Mouse (Mus musculus) midbrain, embryonic 12.5 days (tissue): Measurements from ENCODE around the gene Olfr281. TPM values are rescaled to one million over a fixed set of nuclear protein-coding genes. Genes with fewer than 3 reads are reported as not detected.

ENCODE experiments used
- ATAC-seq: fragments of 200-750 bp; cut with Nextera tagmentation; 2 replicates; pipeline ENCODE4 v1.8.0; 2017; ENCODE audit warnings: low read depth, moderate TSS enrichment, moderate library complexity; ENCODE audit not compliant: low FRiP score
- H3K27ac ChIP-seq: fragments of 300-500 bp; sonication (generic); replicated peaks from 2 replicates; pipeline ENCODE4 v1.5.1; 2016; ENCODE audit warnings: mild to moderate bottlenecking
- H3K27me3 ChIP-seq: fragments of 300-500 bp; sonication (generic); 2 replicates; pipeline ENCODE4 v1.6.1; 2016; ENCODE audit warnings: mild to moderate bottlenecking
- H3K36me3 ChIP-seq: fragments of 300-500 bp; sonication (generic); 2 replicates; pipeline ENCODE4 v1.6.1; 2016
- H3K4me1 ChIP-seq: fragments of 300-500 bp; sonication (generic); 2 replicates; pipeline ENCODE4 v1.6.1; 2016
- H3K4me2 ChIP-seq: fragments of 300-500 bp; sonication (generic); replicated peaks from 2 replicates; pipeline ENCODE4 v1.6.1; 2016; ENCODE audit warnings: mild to moderate bottlenecking, moderate library complexity
- H3K4me3 ChIP-seq: fragments of 300-500 bp; sonication (generic); 2 replicates; pipeline ENCODE4 v1.5.1; 2016; ENCODE audit warnings: mild to moderate bottlenecking
- H3K9ac ChIP-seq: fragments of 300-500 bp; sonication (generic); replicated peaks from 2 replicates; pipeline ENCODE4 v1.6.1; 2016; ENCODE audit warnings: mild to moderate bottlenecking, moderate library complexity
- H3K9me3 ChIP-seq: fragments of 300-500 bp; sonication (generic); 2 replicates; pipeline ENCODE4 v1.6.1; 2016; ENCODE audit warnings: mild to moderate bottlenecking
- WGBS: fragments of 180-500 bp; shearing (Covaris S2); methylation state at CpG from one replicate; pipeline ENCODE4 v1.1.7; 2016; 5-methylcytosine and 5-hydroxymethylcytosine counted together
- polyA plus RNA-seq: library from polyadenylated mRNA; unstranded; fragments of >200 nt; fragmentation: Nextera tagmentation; extraction: Ambion mirVana; gene quantifications from 2 replicates; pipeline ENCODE4 v1.2.1, GENCODE M21; 2016

The Olfr281 gene
- polyA plus RNA-seq, 1 experiment from 2014 or later: not detected

DNA sequence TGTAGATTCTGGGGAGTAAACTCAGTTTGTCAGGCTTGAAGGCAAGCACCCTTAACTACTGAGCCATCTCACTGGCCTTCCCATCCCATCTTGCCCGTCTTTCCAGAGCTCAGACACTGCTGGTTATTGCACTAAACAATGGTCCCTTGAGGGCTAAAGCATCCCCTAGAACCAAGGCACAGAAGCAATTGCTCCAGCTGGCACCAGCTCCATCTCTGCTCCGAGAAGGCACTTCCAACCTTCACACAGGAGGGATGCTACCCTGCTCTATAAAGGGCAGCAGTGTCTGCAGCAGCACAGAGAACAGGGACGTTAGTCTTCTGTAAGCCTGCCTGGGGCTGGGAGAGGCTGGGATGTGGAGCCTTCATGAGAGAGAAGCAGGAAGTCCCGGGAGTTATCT, 39.7 kb downstream of the Olfr281 start, which contains the start of gene Olfr279:
TSS of gene Olfr279 (plus strand) at position 301 of the 400 bp plus-strand sequence.
- ATAC-seq: no peak
- Histone ChIP-seq H3K9ac (no peak within 1 kb of the TSS), H3K27ac (no peak within 1 kb of the TSS), H3K36me3 (no peaks in the 10 kb centered on the region), H3K4me3 (no peak within 1 kb of the TSS), H3K4me1 (no peaks in the 10 kb centered on the region), H3K4me2 (no peak within 1 kb of the TSS), H3K27me3 (no peaks in the 10 kb centered on the region), H3K9me3 (no peaks in the 10 kb centered on the region)
- 57% methylated on average over 4 of the region's 4 CpGs for WGBS

DNA sequence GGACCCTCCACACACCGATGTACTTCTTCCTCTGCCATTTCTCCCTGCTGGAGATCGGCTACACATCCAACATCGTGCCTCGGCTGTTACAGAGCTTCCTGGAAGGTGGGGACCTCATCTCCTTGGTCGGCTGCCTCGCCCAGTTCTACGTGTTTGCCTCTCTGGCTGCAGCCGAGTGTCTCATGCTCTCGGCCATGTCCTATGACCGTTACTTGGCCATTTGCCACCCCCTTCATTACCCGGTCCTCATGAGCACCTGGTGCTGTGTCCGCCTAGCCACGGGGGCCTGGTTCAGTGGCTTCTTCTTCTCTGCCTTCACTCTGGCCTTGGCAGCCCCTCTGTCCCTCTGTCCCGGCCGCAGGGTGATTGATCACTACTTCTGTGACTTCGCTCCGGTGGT, 45.2 kb downstream of the Olfr281 start:
- no peak for ATAC-seq
- H3K4me1 ChIP-seq: no peaks in the 10 kb centered on the region
- H3K27ac ChIP-seq: no peak overlapping the region
- H3K4me3 ChIP-seq: no peak overlapping the region
- H3K36me3 ChIP-seq: no peaks in the 10 kb centered on the region
- H3K9ac ChIP-seq: no peak overlapping the region
- no peaks in the 10 kb centered on the region for H3K9me3 ChIP-seq
- no peaks in the 10 kb centered on the region for H3K27me3 ChIP-seq
- WGBS: 89% methylated on average over 17 of the region's 17 CpGs
- no peak overlapping the region for H3K4me2 ChIP-seq

DNA sequence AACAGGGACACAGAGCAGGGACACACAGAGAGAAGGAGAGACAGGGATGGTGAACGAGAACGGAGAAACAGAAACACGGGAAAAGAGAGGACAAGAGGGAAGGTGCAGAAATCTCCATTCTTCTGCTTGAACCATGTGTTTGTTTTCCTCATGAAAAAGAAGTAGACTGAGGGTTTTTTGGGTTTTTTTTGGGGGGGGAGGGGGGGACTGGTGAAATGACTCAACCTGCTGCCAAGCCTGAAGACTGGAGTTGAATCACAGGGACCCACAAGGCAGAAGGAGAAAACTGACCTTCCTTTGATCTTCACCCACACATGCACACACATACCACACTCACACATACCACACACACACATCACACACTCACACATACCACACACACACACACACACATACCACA, 50.9 kb downstream of the Olfr281 start:
- Histone ChIP-seq H3K27ac (no peak overlapping the region), H3K9ac (no peak overlapping the region), H3K4me1 (no peaks in the 10 kb centered on the region), H3K9me3 (no peaks in the 10 kb centered on the region), H3K36me3 (no peaks in the 10 kb centered on the region), H3K4me2 (no peak overlapping the region), H3K27me3 (no peaks in the 10 kb centered on the region), H3K4me3 (no peak overlapping the region)
- WGBS: 79% methylated on average over 3 of the region's 3 CpGs
- no peak for ATAC-seq

DNA sequence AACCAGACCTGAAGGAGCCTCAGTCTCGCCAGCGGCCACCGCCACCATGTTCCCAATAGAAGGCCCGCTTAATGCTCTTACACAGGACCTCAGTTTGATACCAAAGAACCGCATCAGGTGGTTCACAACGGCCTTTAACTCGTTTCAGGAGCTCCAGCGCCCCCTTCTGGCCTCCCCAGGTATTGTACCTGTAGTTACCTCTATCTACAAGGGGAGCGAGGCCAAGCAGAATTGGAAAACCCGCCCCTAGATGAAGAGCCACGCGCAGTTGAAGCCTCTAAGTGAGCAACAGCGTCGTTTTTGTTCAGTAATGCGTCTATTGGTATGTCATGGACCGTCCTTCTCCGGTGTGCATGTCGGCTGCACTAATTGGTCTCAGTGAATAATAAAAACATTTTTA, 52.1 kb downstream of the Olfr281 start:
- no peaks in the 10 kb centered on the region for H3K4me1 ChIP-seq
- no peak overlapping the region for H3K4me2 ChIP-seq
- no peaks in the 10 kb centered on the region for H3K36me3 ChIP-seq
- WGBS: 12% methylated on average over 18 of the region's 18 CpGs
- no peak for ATAC-seq
- H3K27ac ChIP-seq: no peak overlapping the region
- no peaks in the 10 kb centered on the region for H3K9me3 ChIP-seq
- H3K4me3 ChIP-seq: no peak overlapping the region
- H3K27me3 ChIP-seq: no peaks in the 10 kb centered on the region
- no peak overlapping the region for H3K9ac ChIP-seq

GRCm38 (mm10) chr15:98506253-98506957, 54.0 kb downstream of the Olfr281 start:
- no peak overlapping the region for H3K4me3 ChIP-seq
- WGBS: 87% methylated on average over 9 of the region's 9 CpGs
- no peaks in the 10 kb centered on the region for H3K36me3 ChIP-seq
- no peaks in the 10 kb centered on the region for H3K9me3 ChIP-seq
- no peak overlapping the region for H3K4me2 ChIP-seq
- no peak overlapping the region for H3K27ac ChIP-seq
- no peak overlapping the region for H3K9ac ChIP-seq
- no peaks in the 10 kb centered on the region for H3K27me3 ChIP-seq
- peaks cover 6% of the 10 kb centered on the region for H3K4me1 ChIP-seq
- ATAC-seq: no peak

DNA sequence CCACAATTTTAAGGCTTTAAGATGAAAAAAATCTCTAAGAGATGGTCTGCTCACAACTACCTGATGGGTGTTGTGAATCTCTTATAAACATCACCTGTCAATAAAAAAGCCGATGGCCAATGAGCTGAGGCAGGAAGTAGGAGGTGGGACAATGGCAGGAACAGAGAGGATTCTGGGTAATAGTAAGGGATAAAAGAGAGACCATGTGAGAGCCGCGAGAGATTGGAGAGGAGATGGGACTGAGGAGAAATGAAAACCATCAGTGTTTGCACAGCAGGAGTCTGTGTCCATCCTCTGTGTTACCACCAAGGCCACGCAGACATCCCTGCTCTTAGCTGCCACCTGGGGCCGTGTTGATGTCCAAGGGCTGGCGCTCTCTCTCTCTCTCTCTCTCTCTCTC, 54.9 kb downstream of the Olfr281 start:
- H3K4me1 ChIP-seq: peaks cover 6% of the 10 kb centered on the region

GRCm38 (mm10) chr15:98509387-98509786, 57.0 kb downstream of the Olfr281 start:
- Histone ChIP-seq H3K9ac (no peak overlapping the region), H3K4me2 (no peak overlapping the region), H3K9me3 (no peaks in the 10 kb centered on the region), H3K4me1 (peaks cover 6% of the 10 kb centered on the region), H3K27ac (no peak overlapping the region), H3K4me3 (no peak overlapping the region), H3K27me3 (no peaks in the 10 kb centered on the region), H3K36me3 (no peaks in the 10 kb centered on the region)
- WGBS: 67% methylated on average over 2 of the region's 2 CpGs
- no peak for ATAC-seq

More for the DNA sequence above, 54.9 kb downstream of the Olfr281 start:
- Histone ChIP-seq H3K4me2 (no peak overlapping the region), H3K36me3 (no peaks in the 10 kb centered on the region), H3K9me3 (no peaks in the 10 kb centered on the region), H3K4me3 (no peak overlapping the region), H3K27me3 (no peaks in the 10 kb centered on the region), H3K27ac (no peak overlapping the region), H3K9ac (no peak overlapping the region)
- WGBS: 85% methylated on average over 6 of the region's 6 CpGs
- ATAC-seq: no peak

Other genes starting within 250 kb of the Olfr281 start
- gene Gm44579, start 231.6 kb upstream of the Olfr281 start, polyA plus RNA-seq: not detected in 2 replicates
- not detected in 2 replicates for gene Olfr287, start 231.5 kb upstream of the Olfr281 start, polyA plus RNA-seq
- gene Olfr286, start 218.1 kb upstream of the Olfr281 start, polyA plus RNA-seq: not detected in 2 replicates
- not detected in 2 replicates for gene H1fnt, start 195.3 kb upstream of the Olfr281 start, polyA plus RNA-seq
- 2.3 and 2.9 TPM in 2 replicates for gene Zfp641, start 156.4 kb upstream of the Olfr281 start, polyA plus RNA-seq
- gene Olfr285, start 135.2 kb upstream of the Olfr281 start, polyA plus RNA-seq: not detected in 2 replicates
- gene Olfr284, start 111.6 kb upstream of the Olfr281 start, polyA plus RNA-seq: not detected in 2 replicates
- not detected in 2 replicates for gene Olfr283, start 71.6 kb upstream of the Olfr281 start, polyA plus RNA-seq
- not detected in 2 replicates for gene Olfr282, start 21.4 kb upstream of the Olfr281 start, polyA plus RNA-seq
- gene OR5BS1P, start 17.3 kb downstream of the Olfr281 start, polyA plus RNA-seq: not detected in 2 replicates
- not detected in 2 replicates for gene Lalba, start 30.1 kb downstream of the Olfr281 start, polyA plus RNA-seq
- gene Olfr279, start 39.8 kb downstream of the Olfr281 start, polyA plus RNA-seq: not detected in 2 replicates
- 171 and 175 TPM in 2 replicates for gene Kansl2, start 81.7 kb downstream of the Olfr281 start, polyA plus RNA-seq
- gene Ccnt1, start 118.3 kb downstream of the Olfr281 start, polyA plus RNA-seq: 63.3 and 63.9 TPM in 2 replicates
- gene 4930415O20Rik, start 118.4 kb downstream of the Olfr281 start, polyA plus RNA-seq: not detected in 2 replicates
- 15.6 and 17.2 TPM in 2 replicates for gene Adcy6, start 157.5 kb downstream of the Olfr281 start, polyA plus RNA-seq
- 86.2 and 99.6 TPM in 2 replicates for gene Cacnb3, start 178.3 kb downstream of the Olfr281 start, polyA plus RNA-seq
- gene Ddx23, start 210.3 kb downstream of the Olfr281 start, polyA plus RNA-seq: 24.4 and 29.3 TPM in 2 replicates
- 8.0 and 8.3 TPM in 2 replicates for gene Rnd1, start 224.9 kb downstream of the Olfr281 start, polyA plus RNA-seq